Mouse (Mus musculus) G1E (cell line): Measurements from ENCODE around the gene Mrpl36. TPM values are rescaled to one million over a fixed set of nuclear protein-coding genes. Genes with fewer than 3 reads are reported as not detected.

ENCODE experiments used
- ATAC-seq: 2 replicates; pipeline ENCODE4 v1.8.0; 2016; ENCODE audit warnings: mild to moderate bottlenecking; ENCODE audit not compliant: insufficient number of reproducible peaks, poor library complexity, low FRiP score, severe bottlenecking; ENCODE audit errors: extremely low read depth
- DNase-seq: peaks from one replicate; pipeline ENCODE4 v3.0.0; 2012; ENCODE audit warnings: low spot score
- H3K27me3 ChIP-seq: 2 replicates; pipeline ENCODE4 v1.6.1; 2012; ENCODE audit warnings: mild to moderate bottlenecking, low read length, inconsistent platforms; ENCODE audit not compliant: insufficient read depth
- H3K36me3 ChIP-seq: replicated peaks from 2 replicates; pipeline ENCODE3; 2012; ENCODE audit warnings: mild to moderate bottlenecking, inconsistent platforms
- H3K4me1 ChIP-seq: 2 replicates; pipeline ENCODE4 v1.6.1; 2012; ENCODE audit warnings: low read depth, low read length, inconsistent platforms, mixed read lengths; ENCODE audit not compliant: insufficient read depth
- H3K4me3 ChIP-seq: 2 replicates; pipeline ENCODE4 v1.5.1; 2012; ENCODE audit warnings: low read depth, mild to moderate bottlenecking, inconsistent platforms, low read length, moderate library complexity, mixed read lengths
- H3K9me3 ChIP-seq: replicated peaks from 2 replicates; pipeline ENCODE4 v1.6.1; 2012; ENCODE audit warnings: inconsistent platforms
- CTCF ChIP-seq: IDR thresholded peaks from 2 replicates; pipeline ENCODE4 v1.5.1; 2012; ENCODE audit warnings: low read depth, low read length, inconsistent platforms, mixed read lengths
- GATA1 ChIP-seq: IDR thresholded peaks from 2 replicates; pipeline ENCODE4 v1.6.1; 2012; ENCODE audit warnings: borderline replicate concordance, low read length, inconsistent platforms, mixed read lengths
- GATA2 ChIP-seq: IDR thresholded peaks from 2 replicates; pipeline ENCODE4 v1.6.1; 2012; ENCODE audit warnings: low read depth, low read length, inconsistent platforms, borderline replicate concordance
- POLR2AphosphoS5 ChIP-seq: IDR thresholded peaks from 2 replicates; pipeline ENCODE4 v1.6.1; 2012; ENCODE audit warnings: low read depth, low read length, inconsistent platforms; ENCODE audit not compliant: insufficient replicate concordance
- TAL1 ChIP-seq: conservative IDR thresholded peaks from 2 replicates; pipeline ENCODE4 v1.6.1; 2012; ENCODE audit warnings: low read depth, low read length, inconsistent platforms, mixed read lengths
- polyA plus RNA-seq: library from polyadenylated mRNA; stranded (reverse); fragments of >175 nt; gene quantifications from 2 replicates; pipeline ENCODE4 v1.2.3, GENCODE M21; 2012
- total RNA-seq, 2 experiments: library from RNA; stranded (forward) in 1 of 2; stranded (reverse) in 1 of 2; fragments of 200-1000 nt in 1 of 2; fragments of >200 nt in 1 of 2; fragmentation: Nextera tagmentation in 1 of 2; gene quantifications; 2 replicates each; pipeline ENCODE4 v1.2.3; 2014 to 2017

Gene Mrpl36
- total and polyA plus RNA-seq, 3 experiments, result 30.5 to 56.7 (median 37.3) TPM

DNA sequence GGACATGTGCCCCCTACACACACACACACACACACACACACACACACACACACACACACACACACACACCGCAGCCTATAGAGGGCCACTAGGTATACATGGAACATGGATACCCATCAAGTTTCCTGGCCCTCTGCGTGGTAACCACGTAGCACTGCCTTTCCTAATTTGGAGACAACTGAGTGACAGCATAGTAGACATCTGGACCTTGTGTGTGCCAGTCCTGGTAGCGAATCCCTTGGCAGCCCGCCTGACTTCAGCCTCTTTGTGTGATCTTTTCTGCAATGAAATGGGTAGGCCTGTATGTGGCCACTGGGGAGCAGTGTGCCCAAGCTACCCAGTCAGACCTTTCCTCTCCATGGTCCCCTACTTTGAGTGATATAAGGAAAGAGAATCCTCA is 29.0 kb upstream of the Mrpl36 start:
- peaks cover 34% of the 10 kb centered on the region for H3K9me3 ChIP-seq
- H3K4me3 ChIP-seq, result no peak overlapping the region
- no peaks in the 10 kb centered on the region for H3K36me3 ChIP-seq
- TF ChIP-seq CTCF (no peak), POLR2AphosphoS5 (no peak), GATA2 (no peak), TAL1 (no peak), GATA1 (no peak)
- H3K27me3 ChIP-seq, result 0 out of 2 replicates have a peak, but pooled peaks cover under 1% of the 10 kb centered on the region
- no peaks in the 10 kb centered on the region for H3K4me1 ChIP-seq
- ATAC-seq (no peak), DNase-seq (no peak)

DNA sequence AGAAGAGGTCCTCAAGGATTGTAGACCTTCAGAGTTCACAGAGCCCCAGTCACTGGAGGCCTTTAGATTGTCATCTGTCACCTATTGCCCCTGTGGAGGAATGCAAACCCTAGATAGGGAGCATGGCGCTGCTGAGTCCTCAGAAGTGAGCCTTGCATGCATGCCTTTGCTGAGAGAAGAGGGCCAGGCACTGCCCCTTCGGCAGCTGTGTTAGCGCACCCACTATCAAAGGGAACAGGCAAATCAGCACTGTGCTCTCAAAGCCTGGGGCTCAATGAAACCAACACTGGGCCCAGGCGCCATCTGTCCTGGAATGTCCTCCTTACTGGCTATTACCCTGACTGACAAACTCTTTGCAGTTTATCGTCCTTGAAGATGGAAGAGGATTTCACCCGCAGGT is 23.6 kb upstream of the Mrpl36 start:
- Histone ChIP-seq H3K36me3 (no peaks in the 10 kb centered on the region), H3K27me3 (0 out of 2 replicates have a peak, but pooled peaks cover 2% of the 10 kb centered on the region), H3K4me1 (no peaks in the 10 kb centered on the region), H3K9me3 (peaks cover 39% of the 10 kb centered on the region), H3K4me3 (no peak overlapping the region)
- DNase-seq (no peak), ATAC-seq (no peak)
- TF ChIP-seq GATA1 (no peak), POLR2AphosphoS5 (no peak), CTCF (no peak), TAL1 (no peak), GATA2 (no peak)

DNA sequence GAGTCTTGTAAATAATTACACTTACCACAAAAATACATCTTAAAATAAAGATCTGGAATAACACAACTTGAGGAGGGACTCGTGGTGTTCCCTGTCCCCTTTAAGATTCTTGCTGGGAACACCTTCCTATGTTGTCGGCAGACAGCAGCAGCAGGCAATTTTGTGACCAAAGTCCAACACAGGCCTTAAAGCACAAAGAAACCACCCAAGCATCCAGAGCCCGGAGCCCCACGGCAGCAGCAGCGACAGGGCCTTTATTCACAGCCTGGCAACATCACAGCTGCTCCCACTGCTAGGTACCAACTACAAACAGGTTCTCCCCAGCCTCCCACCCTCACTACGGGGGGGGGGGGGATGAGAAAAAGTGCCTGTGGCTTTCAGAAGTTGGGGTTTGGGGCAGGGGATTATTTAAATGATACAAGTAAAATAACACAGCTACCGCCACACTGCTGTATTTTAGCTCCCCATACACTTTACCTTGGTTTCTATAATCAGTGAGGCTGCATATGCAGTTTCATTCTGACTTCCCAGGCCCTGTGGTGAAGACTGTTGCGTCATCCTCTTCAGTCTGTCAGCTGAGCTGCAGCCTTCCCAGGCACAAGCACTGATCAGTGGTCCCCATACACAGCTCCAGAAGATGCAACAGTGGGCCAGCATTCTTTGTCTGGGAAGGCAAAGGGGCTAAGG is 22.8 kb upstream of the Mrpl36 start:
- Histone ChIP-seq H3K4me1 (no peaks in the 10 kb centered on the region), H3K27me3 (0 out of 2 replicates have a peak, but pooled peaks cover 2% of the 10 kb centered on the region), H3K36me3 (no peaks in the 10 kb centered on the region), H3K4me3 (no peak overlapping the region), H3K9me3 (peaks cover 39% of the 10 kb centered on the region)
- TF ChIP-seq TAL1 (no peak), GATA2 (no peak), POLR2AphosphoS5 (no peak), GATA1 (no peak), CTCF (no peak)
- ATAC-seq (no peak), DNase-seq (no peak)

DNA sequence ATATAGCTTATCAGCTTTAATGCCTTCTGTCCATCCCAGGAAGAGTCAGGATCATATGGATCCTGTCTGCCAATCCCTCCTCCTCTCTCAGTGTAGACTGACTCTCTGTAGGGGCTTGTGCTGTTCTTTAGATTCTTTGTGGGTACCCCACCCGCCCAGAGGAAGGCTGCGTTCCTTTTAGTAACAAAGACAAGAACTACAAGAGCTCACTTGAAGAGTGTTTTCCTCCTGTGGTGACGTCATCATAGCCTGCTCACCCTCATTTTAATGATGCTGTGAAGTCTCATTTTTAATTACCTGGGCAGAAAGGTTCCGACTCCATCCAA is 22.3 kb upstream of the Mrpl36 start:
- no peaks in the 10 kb centered on the region for H3K4me1 ChIP-seq
- ATAC-seq (no peak), DNase-seq (no peak)
- TF ChIP-seq GATA1, result no peak
- peaks cover 44% of the 10 kb centered on the region for H3K9me3 ChIP-seq
- no peaks in the 10 kb centered on the region for H3K36me3 ChIP-seq
- H3K27me3 ChIP-seq, result 0 out of 2 replicates have a peak, but pooled peaks cover 2% of the 10 kb centered on the region
- no peak overlapping the region for H3K4me3 ChIP-seq

DNA sequence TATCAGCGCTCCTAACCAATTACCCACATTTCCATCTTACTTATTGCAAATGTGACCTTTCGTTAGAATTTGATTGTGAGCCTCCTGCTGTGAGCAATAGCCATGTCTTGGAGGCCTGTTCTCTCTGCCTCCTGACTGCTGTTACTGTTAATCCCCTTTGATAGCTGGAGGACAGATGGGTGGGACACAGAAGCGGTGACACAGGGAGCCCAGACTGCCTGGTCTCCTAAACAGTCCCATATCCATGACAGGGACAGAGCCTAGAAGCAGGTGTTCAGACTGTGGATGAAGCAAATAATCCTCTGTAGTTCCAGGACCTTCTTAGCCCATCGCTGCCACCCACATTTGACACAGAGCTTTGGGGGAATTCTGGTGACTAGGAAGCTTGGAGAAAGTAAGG is 21.9 kb upstream of the Mrpl36 start:
- Histone ChIP-seq H3K4me1 (no peaks in the 10 kb centered on the region), H3K27me3 (0 out of 2 replicates have a peak, but pooled peaks cover 2% of the 10 kb centered on the region), H3K9me3 (peaks cover 45% of the 10 kb centered on the region), H3K36me3 (no peaks in the 10 kb centered on the region), H3K4me3 (no peak overlapping the region)
- ATAC-seq, result no peak
- TF ChIP-seq TAL1, result no peak
- TF ChIP-seq CTCF, result no peak
- no peak for TF ChIP-seq GATA1
- no peak for TF ChIP-seq POLR2AphosphoS5
- no peak for TF ChIP-seq GATA2
- no peak for DNase-seq

DNA sequence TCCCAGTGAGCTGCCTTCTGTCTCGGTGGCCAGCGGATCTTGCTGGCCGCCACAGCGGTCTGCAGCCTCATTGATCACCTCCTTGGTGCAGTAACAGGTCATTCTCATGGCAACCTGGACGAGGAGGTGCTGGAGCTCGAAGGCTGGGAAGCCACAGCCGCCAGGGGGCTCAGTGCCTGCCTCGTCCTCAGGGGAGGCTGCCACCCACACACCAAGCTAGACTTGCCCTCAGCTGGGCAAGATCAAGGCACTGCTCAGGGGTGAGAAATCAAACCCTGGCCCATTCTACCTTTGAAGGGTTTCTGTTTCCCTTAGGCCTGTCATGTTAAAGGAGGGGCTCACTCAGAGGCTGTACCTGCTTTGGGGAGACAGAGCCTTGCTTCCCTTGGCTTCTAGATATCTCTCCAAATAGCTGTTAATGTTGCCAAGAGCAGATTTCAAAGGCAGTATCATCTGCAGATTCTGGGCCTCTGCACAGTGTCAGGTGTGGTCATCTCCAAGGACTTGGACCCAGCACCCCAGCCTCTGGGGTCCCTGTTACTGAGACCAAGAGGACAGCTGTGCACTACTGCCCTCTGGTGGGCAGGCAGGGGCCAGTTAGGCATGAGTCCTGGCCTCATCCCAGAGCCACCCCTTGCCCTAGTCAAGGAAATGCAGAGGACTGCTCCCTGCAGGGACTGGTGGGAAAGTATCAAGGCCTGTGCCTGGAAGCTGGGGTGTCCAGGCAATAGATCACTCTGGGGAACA is 18.0 kb upstream of the Mrpl36 start:
- peaks cover 38% of the 10 kb centered on the region for H3K9me3 ChIP-seq
- H3K4me1 ChIP-seq, result no peaks in the 10 kb centered on the region
- H3K27me3 ChIP-seq, result no peaks in the 10 kb centered on the region
- TF ChIP-seq GATA1, result no peak
- TF ChIP-seq POLR2AphosphoS5, result no peak
- no peak for TF ChIP-seq GATA2
- no peak for TF ChIP-seq TAL1
- TF ChIP-seq CTCF, result no peak
- no peak overlapping the region for H3K4me3 ChIP-seq
- no peaks in the 10 kb centered on the region for H3K36me3 ChIP-seq
- ATAC-seq, result no peak
- peak; percentile 8 for DNase-seq
